Mouse (Mus musculus): Measurements from ENCODE around the gene Ccnh.

DNA sequence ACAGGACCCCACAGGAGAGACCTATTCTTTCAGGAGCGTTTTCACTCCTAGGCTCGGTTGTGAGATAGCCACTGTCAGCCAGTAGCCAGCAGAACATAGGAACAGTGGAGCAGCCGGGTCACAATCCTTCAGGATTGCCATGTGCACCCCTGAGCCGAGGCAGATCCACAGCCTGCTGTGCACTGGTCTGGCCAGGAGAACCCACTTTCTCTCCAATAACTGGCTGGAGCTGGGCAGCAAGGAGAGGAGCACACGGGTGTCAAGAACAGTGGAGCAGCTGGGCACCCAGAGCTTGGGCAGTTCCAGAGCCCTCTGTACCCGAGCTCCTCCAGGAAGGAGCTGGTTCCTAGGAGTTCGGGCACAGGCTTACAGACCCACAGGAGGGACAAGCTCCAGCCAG, 49.6 kb downstream of the Ccnh start:
- no peak for TF ChIP-seq CTCF (IDR thresholded peaks at IDR 0.05; ENCODE audit: control insufficient read depth, insufficient read depth, insufficient replicate concordance, low read depth, low read length)
- TF ChIP-seq POLR2A (IDR thresholded peaks at IDR 0.05; ENCODE audit: control insufficient read depth, low read depth, low read length) = no peak
